Mouse (Mus musculus): Measurements from ENCODE around the gene Usp37. TPM values are rescaled to one million over a fixed set of nuclear protein-coding genes. Genes with fewer than 3 reads are reported as not detected.
A peak's percentile ranks its signal among the peaks of the same experiment; 100 is the strongest.

The Usp37 gene
- polyA plus RNA-seq, 1 experiment from 2014 or later: 24.1 TPM

- ATAC-seq (ENCODE audit: insufficient read depth, low FRiP score, low read depth): peak; percentile 86
- Histone ChIP-seq H3K27me3 (replicated peaks) (no peaks in the 10 kb centered on the region), H3K36me3 (no peaks in the 10 kb centered on the region), H3K27ac (peak overlapping the region; percentile 99), H3K4me3 (replicated peaks) (peak overlapping the region; percentile 54), H3K9ac (peak overlapping the region; percentile 54), H3K4me2 (peak overlapping the region; percentile 64), H3K4me1 (peaks cover 31% of the 10 kb centered on the region), H3K9me3 (no peaks in the 10 kb centered on the region)
- 1% methylated on average over 26 of the region's 26 CpGs for WGBS
Observed at GRCm38 (mm10) chr1:74386714-74387385, 157.2 kb downstream of the Usp37 start.

- H3K4me3 ChIP-seq (replicated peaks): peak overlapping the region; percentile 54
- H3K4me1 ChIP-seq: peaks cover 31% of the 10 kb centered on the region
- no peaks in the 10 kb centered on the region for H3K9me3 ChIP-seq
- peak overlapping the region; percentile 64 for H3K4me2 ChIP-seq
- no peaks in the 10 kb centered on the region for H3K36me3 ChIP-seq
- no peaks in the 10 kb centered on the region for H3K27me3 ChIP-seq (replicated peaks)
- peak overlapping the region; percentile 99 for H3K27ac ChIP-seq
- H3K9ac ChIP-seq: peak overlapping the region; percentile 54
- 45% methylated on average over 7 of the region's 10 CpGs for WGBS
- no peak for ATAC-seq (ENCODE audit: insufficient read depth, low FRiP score, low read depth)
Observed at GRCm38 (mm10) chr1:74386363-74386713, 157.7 kb downstream of the Usp37 start.

- Histone ChIP-seq H3K36me3 (no peaks in the 10 kb centered on the region), H3K4me2 (no peak overlapping the region), H3K4me3 (replicated peaks) (no peak overlapping the region), H3K27ac (no peak overlapping the region), H3K4me1 (peaks cover 26% of the 10 kb centered on the region), H3K27me3 (replicated peaks) (no peaks in the 10 kb centered on the region), H3K9ac (no peak overlapping the region), H3K9me3 (no peaks in the 10 kb centered on the region)
- 80% methylated on average over 8 of the region's 8 CpGs for WGBS
- no peak for ATAC-seq (ENCODE audit: insufficient read depth, low FRiP score, low read depth)
Observed at GRCm38 (mm10) chr1:74385531-74385930, 158.6 kb downstream of the Usp37 start.

MicroRNAs within 50 kb of the gene (microRNA counts, 519-probe panel; counts per million panel counts)
- 3,034 counts per million, percentile 78 among the panel's probes with 10 or more counts for microRNA mmu-miR-26b

Small RNA genes within 50 kb of the gene (microRNA-seq; reads per million reads assigned to microRNA genes)
- gene Gm25035 (not detected), gene Mir26b (47,697 reads per million, percentile 99 among the genes with 10 or more reads in this experiment)

Other genes with a start within 250 kb of the Usp37 start
- gene Tmbim1, start 238.7 kb downstream of the Usp37 start, polyA plus RNA-seq (2015; fragmentation: Nextera tagmentation; extraction: Ambion mirVana): 68.3 and 73.4 TPM in 2 replicates
- gene Catip, start 182.2 kb downstream of the Usp37 start, polyA plus RNA-seq (2015; fragmentation: Nextera tagmentation; extraction: Ambion mirVana): 0.53 and 0.55 TPM in 2 replicates
- 6.1 and 6.6 TPM in 2 replicates for gene Slc11a1, start 169.1 kb downstream of the Usp37 start, polyA plus RNA-seq (2015; fragmentation: Nextera tagmentation; extraction: Ambion mirVana)
- 82.9 and 86.2 TPM in 2 replicates for gene Ctdsp1, start 152.8 kb downstream of the Usp37 start, polyA plus RNA-seq (2015; fragmentation: Nextera tagmentation; extraction: Ambion mirVana)
- gene Vil1, start 134.9 kb downstream of the Usp37 start, polyA plus RNA-seq (2015; fragmentation: Nextera tagmentation; extraction: Ambion mirVana): 32.2 and 41.1 TPM in 2 replicates
- 51.1 and 57.6 TPM in 2 replicates for gene Cnot9, start 38.2 kb downstream of the Usp37 start, polyA plus RNA-seq (2015; fragmentation: Nextera tagmentation; extraction: Ambion mirVana)
- 0.69 and 1.1 TPM in 2 replicates for gene Plcd4, start 1.4 kb downstream of the Usp37 start, polyA plus RNA-seq (2015; fragmentation: Nextera tagmentation; extraction: Ambion mirVana)
- 5.8 and 5.9 TPM in 2 replicates for gene Zfp142, start 44.0 kb upstream of the Usp37 start, polyA plus RNA-seq (2015; fragmentation: Nextera tagmentation; extraction: Ambion mirVana)
- 16.5 and 17.1 TPM in 2 replicates for gene Bcs1l, start 44.0 kb upstream of the Usp37 start, polyA plus RNA-seq (2015; fragmentation: Nextera tagmentation; extraction: Ambion mirVana)
- gene Rnf25, start 57.1 kb upstream of the Usp37 start, polyA plus RNA-seq (2015; fragmentation: Nextera tagmentation; extraction: Ambion mirVana): 31.4 and 31.8 TPM in 2 replicates
- gene Stk36, start 57.2 kb upstream of the Usp37 start, polyA plus RNA-seq (2015; fragmentation: Nextera tagmentation; extraction: Ambion mirVana): 3.3 and 5.9 TPM in 2 replicates
- gene Ttll4, start 117.5 kb upstream of the Usp37 start, polyA plus RNA-seq (2015; fragmentation: Nextera tagmentation; extraction: Ambion mirVana): 9.1 and 9.4 TPM in 2 replicates
- 6.1 and 7.9 TPM in 2 replicates for gene Cyp27a1, start 169.3 kb upstream of the Usp37 start, polyA plus RNA-seq (2015; fragmentation: Nextera tagmentation; extraction: Ambion mirVana)
- gene Prkag3, start 204.9 kb upstream of the Usp37 start, polyA plus RNA-seq (2015; fragmentation: Nextera tagmentation; extraction: Ambion mirVana): 0.28 and 0.36 TPM in 2 replicates
- gene Wnt6, start 227.6 kb upstream of the Usp37 start, polyA plus RNA-seq (2015; fragmentation: Nextera tagmentation; extraction: Ambion mirVana): 1.4 and 1.8 TPM in 2 replicates
- 2.6 and 3.5 TPM in 2 replicates for gene Wnt10a, start 247.2 kb upstream of the Usp37 start, polyA plus RNA-seq (2015; fragmentation: Nextera tagmentation; extraction: Ambion mirVana)